Mouse (Mus musculus) layer of hippocampus, adult 11-12 months (tissue): ENCODE data around the gene Mrpl36.

Source experiments
- DNase-seq: peaks from one replicate; pipeline ENCODE4 v3.0.0; 2022; ENCODE audit warnings: low spot score

The Mrpl36 gene

DNA sequence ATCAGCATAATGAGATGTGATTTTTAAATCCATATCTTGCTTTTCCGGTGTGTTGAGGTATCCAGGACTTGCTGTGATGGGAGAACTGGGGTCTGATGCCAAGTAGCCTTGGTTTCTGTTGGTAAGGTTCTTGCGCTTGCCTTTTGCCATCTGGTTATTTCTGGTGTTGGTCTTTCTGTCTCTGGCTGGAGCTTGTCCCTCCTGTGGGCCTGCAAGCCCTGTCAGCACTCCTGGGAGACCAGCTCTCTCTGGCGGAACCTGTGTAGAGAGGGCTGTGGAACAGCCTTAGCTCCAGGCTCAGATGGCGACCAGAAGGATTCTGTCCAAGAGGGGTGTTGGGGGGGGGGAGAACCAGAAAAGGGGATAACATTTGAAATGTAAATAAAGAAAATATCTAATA is 18.4 kb downstream of the Mrpl36 start:
- no peak for DNase-seq

- DNase-seq = no peak
These were observed 18.9 kb downstream of the Mrpl36 start for GRCm38 (mm10) chr13:73347171-73347570.

- DNase-seq = no peak
These were observed 19.8 kb downstream of the Mrpl36 start for GRCm38 (mm10) chr13:73347922-73348650.

GRCm38 (mm10) chr13:73350741-73351140 is 22.4 kb downstream of the Mrpl36 start:
- DNase-seq = no peak

- no peak for DNase-seq
These were observed 23.6 kb downstream of the Mrpl36 start for GRCm38 (mm10) chr13:73351910-73352309.

GRCm38 (mm10) chr13:73352491-73352890 is 24.2 kb downstream of the Mrpl36 start:
- no peak for DNase-seq

- DNase-seq = no peak
These were observed 28.8 kb downstream of the Mrpl36 start for GRCm38 (mm10) chr13:73357106-73357505.

DNA sequence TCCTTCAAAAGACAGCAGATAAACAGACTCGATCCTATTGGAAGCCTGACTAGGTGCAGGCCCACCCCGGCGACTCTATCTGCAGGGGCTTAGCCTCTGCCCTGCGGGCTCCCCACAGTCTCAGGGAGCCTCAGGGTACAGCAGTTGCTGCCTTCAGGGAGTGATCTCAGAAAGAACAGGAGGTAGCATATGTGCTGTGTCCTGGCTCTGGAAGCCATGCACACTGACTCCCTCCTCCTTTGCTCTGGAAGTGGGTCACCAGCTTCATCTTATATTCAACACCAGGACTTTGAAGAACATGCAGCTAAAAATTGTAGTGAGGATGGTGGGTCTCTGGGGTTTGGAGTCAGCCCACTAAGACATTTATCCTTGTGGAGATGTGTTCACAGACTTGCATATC is 45.1 kb downstream of the Mrpl36 start:
- no peak for DNase-seq

GRCm38 (mm10) chr13:73374612-73375011 is 46.3 kb downstream of the Mrpl36 start:
- no peak for DNase-seq

- DNase-seq = no peak
These were observed 49.3 kb downstream of the Mrpl36 start for GRCm38 (mm10) chr13:73377637-73378036.
